Mouse (Mus musculus): ENCODE results near the gene Gnb2. TPM values are rescaled to one million over a fixed set of nuclear protein-coding genes. Genes with fewer than 3 reads are reported as not detected.

Gene Gnb2
- total and polyA plus RNA-seq, 3 experiments: 548 to 550 TPM; not detected in 1

DNA sequence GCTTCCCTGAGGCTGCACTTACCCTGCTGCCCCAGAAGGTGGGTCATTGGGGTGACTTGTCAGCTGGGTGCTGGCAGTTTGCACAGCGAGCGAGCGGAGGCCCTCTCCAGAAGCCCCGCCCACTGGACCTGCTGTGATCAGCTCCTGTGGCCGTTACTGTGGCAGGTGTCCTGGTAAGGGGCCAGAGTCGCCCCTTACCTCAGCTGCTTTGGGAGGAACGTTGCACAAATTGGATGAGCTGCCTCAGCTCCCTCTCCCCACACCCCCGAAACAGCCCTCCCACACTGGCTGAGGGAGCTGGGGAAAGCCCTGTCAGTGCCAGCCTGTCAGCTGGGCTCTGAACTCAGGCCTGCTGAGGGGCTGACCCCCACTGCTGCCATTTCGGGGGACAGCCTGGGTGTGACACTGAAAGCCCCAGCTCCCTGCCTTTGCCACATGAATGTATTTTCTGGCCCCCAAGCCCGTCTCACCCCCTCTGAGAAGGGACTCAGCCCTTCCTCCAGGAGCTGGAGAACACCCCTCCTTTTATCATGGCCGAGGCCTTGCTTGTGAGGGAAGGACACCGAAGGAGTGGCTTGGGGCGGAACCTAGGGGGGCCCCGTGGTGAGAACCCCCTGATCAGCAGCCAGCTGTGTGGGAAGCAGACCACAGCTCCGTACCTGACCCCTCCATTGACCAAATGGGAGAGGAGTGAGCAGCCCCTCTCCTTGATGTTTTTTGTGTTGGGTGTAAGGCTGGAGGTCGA lies 6.9 kb downstream of the Gnb2 start:
- no peak overlapping the region for H3K27ac ChIP-seq (ENCODE audit: control insufficient read depth, low read depth, low read length)
- H3K9ac ChIP-seq (ENCODE audit: control insufficient read depth, low read depth, low read length, poor library complexity, severe bottlenecking): no peak overlapping the region

DNA sequence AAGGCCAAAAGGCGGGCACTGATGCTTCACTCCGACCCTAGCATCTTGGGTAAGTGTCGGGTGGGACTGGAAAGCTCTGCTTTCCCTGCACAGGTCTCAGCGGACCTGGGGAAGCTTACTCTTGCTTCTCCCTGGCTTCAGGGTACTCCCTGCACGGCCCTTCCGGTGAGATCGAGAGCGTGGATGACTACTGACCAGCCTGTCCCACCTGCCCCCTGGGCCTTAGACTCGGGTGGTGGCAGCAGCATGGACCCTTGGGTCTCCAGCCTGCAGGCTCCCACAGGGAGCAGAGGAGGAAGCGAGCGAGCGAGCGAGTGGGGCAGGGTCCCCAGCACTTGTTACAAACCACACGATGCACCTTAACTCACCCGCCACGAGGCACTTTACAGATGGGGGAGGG lies 7.8 kb downstream of the Gnb2 start:
- Histone ChIP-seq H3K4me1 (ENCODE audit: control insufficient read depth in 1 of 2, insufficient read depth in 2 of 2, low read length in 2 of 2) (no peaks in the 10 kb centered on the region), H3K9me3 (replicated peaks; ENCODE audit: insufficient read depth, low read length) (no peaks in the 10 kb centered on the region), H3K36me3 (ENCODE audit: control insufficient read depth in 1 of 2, insufficient read depth in 2 of 2, low read length in 2 of 2) (peaks cover 0 to 6% of the 10 kb centered on the region in 2 experiments; a peak in 3 of 4 replicates), H3K27ac (ENCODE audit: control insufficient read depth, low read depth, low read length) (no peak overlapping the region), H3K9ac (ENCODE audit: control insufficient read depth, low read depth, low read length, poor library complexity, severe bottlenecking) (no peak overlapping the region), H3K27me3 (ENCODE audit: control insufficient read depth in 1 of 2, insufficient read depth in 2 of 2, low read length in 2 of 2) (no peaks in the 10 kb centered on the region), H3K4me3 (ENCODE audit: control insufficient read depth in 1 of 2, insufficient read depth in 1 of 2, low read depth in 2 of 2, low read length in 2 of 2) (no peak overlapping the region), H3K79me2 (ENCODE audit: control insufficient read depth, insufficient read depth, low read length, poor library complexity) (peaks cover 5% of the 10 kb centered on the region; the same call in 1 of the 2 replicates)
- no peak for TF ChIP-seq CHD2 (IDR thresholded peaks at IDR 0.05; ENCODE audit: low read length)
- TF ChIP-seq SIN3A (IDR thresholded peaks at IDR 0.05; ENCODE audit: low read length): no peak
- no peak for TF ChIP-seq UBTF (IDR thresholded peaks at IDR 0.05; ENCODE audit: borderline replicate concordance, insufficient read depth, low read depth, low read length)
- TF ChIP-seq TBP (IDR thresholded peaks at IDR 0.05; ENCODE audit: low read depth, low read length): no peak
- no peak for TF ChIP-seq TAL1 (IDR thresholded peaks at IDR 0.05; ENCODE audit: low read length)
- no peak for TF ChIP-seq RAD21 (IDR thresholded peaks at IDR 0.05; ENCODE audit: low read depth, low read length)
- TF ChIP-seq MAX (IDR thresholded peaks at IDR 0.05; ENCODE audit: low read length): no peak
- no peak for TF ChIP-seq USF2 (IDR thresholded peaks at IDR 0.05; ENCODE audit: borderline replicate concordance in 1 of 2, insufficient read depth in 1 of 2, low read depth in 1 of 2, low read length in 2 of 2)
- TF ChIP-seq EP300 (IDR thresholded peaks at IDR 0.05; ENCODE audit: low read depth in 1 of 2, low read length in 2 of 2): no peak
- TF ChIP-seq E2F4 (IDR thresholded peaks at IDR 0.05; ENCODE audit: borderline replicate concordance, low read depth, low read length): no peak
- no peak for TF ChIP-seq POLR2AphosphoS5 (IDR thresholded peaks at IDR 0.05; ENCODE audit: borderline replicate concordance, low read depth, low read length)
- no peak for TF ChIP-seq HCFC1 (IDR thresholded peaks at IDR 0.05; ENCODE audit: low read depth, low read length)
- TF ChIP-seq ZC3H11A (IDR thresholded peaks at IDR 0.05; ENCODE audit: low read depth, low read length): no peak
- no peak for TF ChIP-seq POLR2A (IDR thresholded peaks at IDR 0.05; ENCODE audit: control insufficient read depth in 1 of 2, insufficient read depth in 1 of 2, low read depth in 1 of 2, low read length in 2 of 2, poor library complexity in 1 of 2)
- no peak for TF ChIP-seq NELFE (IDR thresholded peaks at IDR 0.05; ENCODE audit: low read depth, low read length)
- no peak for TF ChIP-seq ZKSCAN1 (IDR thresholded peaks at IDR 0.05; ENCODE audit: low read depth, low read length)
- TF ChIP-seq MYC (IDR thresholded peaks at IDR 0.05; ENCODE audit: low read depth, low read length): no peak
- no peak for TF ChIP-seq SMC3 (IDR thresholded peaks at IDR 0.05; ENCODE audit: low read depth, low read length)
- TF ChIP-seq GATA1 (IDR thresholded peaks at IDR 0.05; ENCODE audit: low read depth, low read length): no peak
- no peak for TF ChIP-seq MXI1 (IDR thresholded peaks at IDR 0.05; ENCODE audit: low read depth, low read length)
- DNase-seq (ENCODE audit: low read depth, low spot score): no peak

More for the DNA sequence above, 6.9 kb downstream of the Gnb2 start:
- DNase-seq (ENCODE audit: low read depth, low spot score): no peak
- no peaks in the 10 kb centered on the region for H3K9me3 ChIP-seq (replicated peaks; ENCODE audit: insufficient read depth, low read length)
- H3K27me3 ChIP-seq (ENCODE audit: control insufficient read depth in 1 of 2, insufficient read depth in 2 of 2, low read length in 2 of 2): no peaks in the 10 kb centered on the region
- H3K4me3 ChIP-seq (ENCODE audit: control insufficient read depth in 1 of 2, insufficient read depth in 1 of 2, low read depth in 2 of 2, low read length in 2 of 2): no peak overlapping the region
- TF ChIP-seq MXI1 (IDR thresholded peaks at IDR 0.05; ENCODE audit: low read depth, low read length): no peak
- TF ChIP-seq TCF12 (IDR thresholded peaks at IDR 0.05; ENCODE audit: low read depth, low read length): no peak
- no peak for TF ChIP-seq KAT2A (conservative IDR thresholded peaks at IDR 0.05; ENCODE audit: low read depth, low read length)
- TF ChIP-seq ZNF384 (IDR thresholded peaks at IDR 0.05; ENCODE audit: low read depth, low read length): no peak
- no peak for TF ChIP-seq GABPA (IDR thresholded peaks at IDR 0.05; ENCODE audit: low read depth, low read length)
- TF ChIP-seq SMC3 (IDR thresholded peaks at IDR 0.05; ENCODE audit: low read depth, low read length): no peak
- peaks cover 3 to 6% of the 10 kb centered on the region in 2 experiments for H3K36me3 ChIP-seq (ENCODE audit: control insufficient read depth in 1 of 2, insufficient read depth in 2 of 2, low read length in 2 of 2)
- H3K4me1 ChIP-seq (ENCODE audit: control insufficient read depth in 1 of 2, insufficient read depth in 2 of 2, low read length in 2 of 2): no peaks in the 10 kb centered on the region
- H3K79me2 ChIP-seq (ENCODE audit: control insufficient read depth, insufficient read depth, low read length, poor library complexity): peaks cover 12% of the 10 kb centered on the region
